In the genomic region with DNA sequence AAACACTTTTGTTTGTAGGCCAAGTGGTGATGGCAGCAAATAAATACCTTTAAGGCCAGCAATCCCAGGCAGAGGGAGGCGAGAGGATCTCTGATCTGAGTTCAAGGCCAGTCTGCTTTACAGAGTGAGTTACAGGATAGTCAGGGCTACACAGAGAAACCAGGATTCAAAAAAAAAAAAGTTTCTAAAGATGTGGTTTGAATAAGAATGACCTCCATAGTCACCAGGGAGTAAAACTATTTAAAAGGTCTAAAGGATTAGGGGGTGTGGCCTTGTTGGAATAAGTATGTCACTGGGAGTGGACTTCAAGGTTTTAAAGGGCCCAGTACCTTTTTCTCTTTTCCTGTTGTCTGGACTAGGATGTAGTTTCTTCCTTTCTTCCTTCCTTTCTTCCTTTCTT, we compare ENCODE assay signal across 24 mouse cellular contexts.
"Had no signal": no experiment of that assay in that cellular context is flagged by ENCODE, and none has a peak within 500 bp of the region (broad histone marks: within the 10 kb centered on the region; RNA-seq: fewer than 3 reads in every experiment).

No protein-coding gene starts in this region.

- H3K4me1 ChIP-seq: limb, embryonic 12.5 days; limb, embryonic 15.5 days; megakaryocyte, embryonic 14.5 days; midbrain, embryonic 10.5 days; midbrain, embryonic 13.5 days; neural tube, embryonic 13.5 days; stomach, embryonic 15.5 days had no signal

- H3K4me2 ChIP-seq: limb, embryonic 12.5 days; limb, embryonic 15.5 days; liver, embryonic 11.5 days; lung, embryonic 14.5 days; midbrain, embryonic 13.5 days; neural tube, embryonic 13.5 days; stomach, embryonic 15.5 days had no signal

- H3K4me3 ChIP-seq: limb, embryonic 12.5 days; limb, embryonic 15.5 days; megakaryocyte, embryonic 14.5 days; midbrain, embryonic 10.5 days; midbrain, embryonic 13.5 days; myocyte; neural tube, embryonic 13.5 days; stomach, embryonic 15.5 days had no signal

- H3K9ac ChIP-seq: limb, embryonic 12.5 days; limb, embryonic 15.5 days; liver, embryonic 14.5 days; liver, postnatal 0 days; lung, embryonic 14.5 days; midbrain, embryonic 13.5 days; neural tube, embryonic 13.5 days; stomach, embryonic 15.5 days had no signal

- H3K9me3 ChIP-seq: limb, embryonic 12.5 days; limb, embryonic 15.5 days; midbrain, embryonic 13.5 days; neural tube, embryonic 13.5 days; stomach, embryonic 15.5 days had no signal

- H3K27me3 ChIP-seq: limb, embryonic 12.5 days; limb, embryonic 15.5 days; megakaryocyte, embryonic 14.5 days; midbrain, embryonic 13.5 days; neural tube, embryonic 13.5 days; stomach, embryonic 15.5 days had no signal

- H3K27ac ChIP-seq: limb, embryonic 12.5 days; limb, embryonic 15.5 days; liver, embryonic 14.5 days; macrophage; midbrain, embryonic 10.5 days; midbrain, embryonic 13.5 days; neural tube, embryonic 13.5 days; stomach, embryonic 15.5 days had no signal

- DNase-seq: kidney, adult 18-20 months; kidney, adult 9 months; kidney, postnatal 10 days; kidney, postnatal 36 days; left cerebral cortex, postnatal 4 days; liver, postnatal 0 days; lung, embryonic 14.5 days; retina, postnatal 1 day; right cerebral cortex, postnatal 25 days; spleen, adult 18-20 months; thymus, postnatal 25 days had no signal

- H3K36me3 ChIP-seq: limb, embryonic 12.5 days; limb, embryonic 15.5 days; midbrain, embryonic 10.5 days; midbrain, embryonic 13.5 days; neural tube, embryonic 13.5 days; stomach, embryonic 15.5 days had no signal

- ATAC-seq: liver, postnatal 0 days; lung, postnatal 0 days; midbrain, embryonic 13.5 days; midbrain, embryonic 16.5 days had no signal
